In the genomic region with DNA sequence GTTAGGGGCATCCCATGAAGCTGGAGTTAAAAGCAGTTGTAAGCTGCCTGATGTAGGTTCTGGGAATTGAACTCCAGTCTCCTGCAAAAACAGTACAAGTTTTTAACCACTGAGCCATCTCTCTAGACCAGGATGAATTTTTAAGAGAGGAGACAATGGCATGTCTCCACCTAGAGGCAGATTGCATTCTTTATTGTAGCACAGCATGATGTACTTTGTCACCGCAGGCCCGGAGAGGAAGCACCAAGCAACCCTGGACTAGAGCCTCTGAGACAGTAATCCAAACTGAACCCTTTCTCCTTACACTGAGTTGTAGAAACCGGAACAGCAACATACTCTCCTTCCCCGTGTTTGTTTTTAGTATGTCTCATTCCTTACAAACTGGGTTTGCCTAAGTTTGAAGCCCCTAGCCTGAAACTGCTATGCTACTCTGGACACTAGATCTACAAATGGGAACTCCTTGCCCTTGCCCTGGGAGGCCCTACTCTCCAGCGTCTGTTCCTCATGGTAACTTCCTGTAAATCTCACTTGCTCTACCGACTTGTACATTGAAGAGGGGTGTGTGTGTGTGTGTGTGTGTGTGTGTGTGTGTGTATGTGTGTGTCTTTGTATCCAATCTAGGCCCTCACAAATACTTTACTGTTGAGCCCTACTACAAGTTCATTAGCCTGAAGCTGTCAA, we compare ENCODE assay signal across 23 mouse cellular contexts. TPM values are rescaled to one million over a fixed set of nuclear protein-coding genes. Genes with fewer than 3 reads are reported as not detected.
DNase-seq lines count a peak whose midpoint lies in the region; ATAC-seq and TF ChIP-seq lines count a peak whose summit lies in the region.
"Had no signal": no experiment of that assay in that cellular context is flagged by ENCODE, and none has a peak within 500 bp of the region (broad histone marks: within the 10 kb centered on the region; RNA-seq: fewer than 3 reads in every experiment).

No protein-coding gene starts in this region.

- no peak overlapping the region for H3K9ac ChIP-seq in liver, adult 2 months (ENCODE audit: low read depth, low read length)
- H3K9ac ChIP-seq in liver, embryonic 12.5 days, result no peak overlapping the region
- no peak overlapping the region for H3K9ac ChIP-seq in ES-Bruce4 (ENCODE audit: low read depth, poor library complexity, severe bottlenecking)
- no peak overlapping the region for H3K9ac ChIP-seq in midbrain, embryonic 13.5 days (replicated peaks)
- H3K9ac ChIP-seq: intestine, embryonic 15.5 days; liver, embryonic 15.5 days had no signal

- no peak for TF ChIP-seq EP300 in ES-Bruce4 (IDR thresholded peaks at IDR 0.05; ENCODE audit: insufficient read depth, low read depth, low read length)

- no peak for TF ChIP-seq POLR2A in liver, adult 2 months (IDR thresholded peaks at IDR 0.05; ENCODE audit: extremely low read depth, insufficient read depth, low read length)
- TF ChIP-seq POLR2A in ES-Bruce4 (IDR thresholded peaks at IDR 0.05; ENCODE audit: insufficient read depth, low read length), result no peak

- WGBS in liver, adult 2 months, result 75% methylated on average over 6 of the region's 6 CpGs
- 50% methylated on average over 6 of the region's 6 CpGs for WGBS in liver, embryonic 12.5 days (ENCODE audit: insufficient replicate concordance)
- 85% methylated on average over 6 of the region's 6 CpGs for WGBS in midbrain, embryonic 13.5 days

- 0 out of 2 replicates have a peak, but pooled peaks cover 2% of the 10 kb centered on the region for H3K4me1 ChIP-seq in liver, adult 2 months (ENCODE audit: control insufficient read depth, insufficient read depth, low read length)
- peaks cover 9% of the 10 kb centered on the region for H3K4me1 ChIP-seq in liver, embryonic 12.5 days
- no peaks in the 10 kb centered on the region for H3K4me1 ChIP-seq in ES-Bruce4 (ENCODE audit: control insufficient read depth, insufficient read depth, low read length)
- peaks cover 15% of the 10 kb centered on the region for H3K4me1 ChIP-seq in G1E (ENCODE audit: insufficient read depth, low read depth, low read length)
- H3K4me1 ChIP-seq in midbrain, embryonic 13.5 days (replicated peaks), result no peaks in the 10 kb centered on the region
- H3K4me1 ChIP-seq: forebrain, embryonic 10.5 days; hindbrain, embryonic 10.5 days; intestine, embryonic 15.5 days; limb, embryonic 10.5 days had no signal

- TF ChIP-seq CTCF in liver, adult 2 months (IDR thresholded peaks at IDR 0.05; ENCODE audit: low read depth, low read length), result 0 out of 2 replicates have a peak, but pooled peaks have one; percentile 1
- TF ChIP-seq CTCF in ES-Bruce4 (IDR thresholded peaks at IDR 0.05; ENCODE audit: low read depth, low read length) (no peak), G1E (IDR thresholded peaks at IDR 0.05; ENCODE audit: low read depth, low read length) (no peak)

- no peaks in the 10 kb centered on the region for H3K9me3 ChIP-seq in liver, embryonic 12.5 days (replicated peaks)
- 0 out of 2 replicates have a peak, but pooled peaks cover 3% of the 10 kb centered on the region for H3K9me3 ChIP-seq in ES-Bruce4 (replicated peaks; ENCODE audit: control insufficient read depth, insufficient read depth, low read length, poor library complexity, severe bottlenecking)
- H3K9me3 ChIP-seq in G1E (replicated peaks), result no peaks in the 10 kb centered on the region
- H3K9me3 ChIP-seq in midbrain, embryonic 13.5 days, result no peaks in the 10 kb centered on the region
- H3K9me3 ChIP-seq: forebrain, embryonic 10.5 days; hindbrain, embryonic 10.5 days; intestine, embryonic 15.5 days; limb, embryonic 10.5 days; liver, embryonic 15.5 days had no signal

- H3K27me3 ChIP-seq in liver, adult 2 months (ENCODE audit: control insufficient read depth, insufficient read depth, low read length), result no peaks in the 10 kb centered on the region
- H3K27me3 ChIP-seq in liver, embryonic 12.5 days (replicated peaks), result no peaks in the 10 kb centered on the region
- H3K27me3 ChIP-seq in ES-Bruce4 (ENCODE audit: control insufficient read depth, insufficient read depth, low read length, poor library complexity, severe bottlenecking) (no peaks in the 10 kb centered on the region), G1E (ENCODE audit: insufficient read depth, low read length) (no peaks in the 10 kb centered on the region)
- H3K27me3 ChIP-seq in midbrain, embryonic 13.5 days, result no peaks in the 10 kb centered on the region
- H3K27me3 ChIP-seq: intestine, embryonic 15.5 days; liver, embryonic 15.5 days had no signal

- H3K4me2 ChIP-seq in liver, embryonic 12.5 days, result no peak overlapping the region
- H3K4me2 ChIP-seq in midbrain, embryonic 13.5 days (replicated peaks), result no peak overlapping the region
- H3K4me2 ChIP-seq: intestine, embryonic 15.5 days; liver, embryonic 15.5 days had no signal

- H3K36me3 ChIP-seq in liver, adult 2 months (ENCODE audit: control insufficient read depth, insufficient read depth, low read length), result no peaks in the 10 kb centered on the region
- H3K36me3 ChIP-seq in liver, embryonic 12.5 days, result no peaks in the 10 kb centered on the region
- H3K36me3 ChIP-seq in ES-Bruce4 (ENCODE audit: control insufficient read depth, insufficient read depth, low read length, poor library complexity, severe bottlenecking) (no peaks in the 10 kb centered on the region), G1E (replicated peaks) (peaks cover 3% of the 10 kb centered on the region)
- no peaks in the 10 kb centered on the region for H3K36me3 ChIP-seq in midbrain, embryonic 13.5 days
- H3K36me3 ChIP-seq: forebrain, embryonic 10.5 days; hindbrain, embryonic 10.5 days; intestine, embryonic 15.5 days; limb, embryonic 10.5 days; liver, embryonic 15.5 days had no signal

- H3K27ac ChIP-seq in liver, adult 2 months (replicated peaks; ENCODE audit: insufficient read depth, low read depth, low read length), result no peak overlapping the region
- no peak overlapping the region for H3K27ac ChIP-seq in liver, embryonic 12.5 days
- H3K27ac ChIP-seq in ES-Bruce4 (ENCODE audit: insufficient read depth, low read length), result peak overlapping the region; percentile 64
- H3K27ac ChIP-seq in midbrain, embryonic 13.5 days, result no peak overlapping the region
- H3K27ac ChIP-seq: forebrain, embryonic 10.5 days; hindbrain, embryonic 10.5 days; intestine, embryonic 15.5 days; limb, embryonic 10.5 days; liver, embryonic 15.5 days had no signal

- H3K4me3 ChIP-seq in liver, adult 2 months (ENCODE audit: insufficient read depth, low read depth, low read length), result no peak overlapping the region
- no peak overlapping the region for H3K4me3 ChIP-seq in liver, embryonic 12.5 days
- H3K4me3 ChIP-seq in ES-Bruce4 (ENCODE audit: low read depth, low read length), result no peak overlapping the region
- no peak overlapping the region for H3K4me3 ChIP-seq in G1E (ENCODE audit: low read depth, low read length)
- H3K4me3 ChIP-seq in midbrain, embryonic 13.5 days (replicated peaks), result no peak overlapping the region
- H3K4me3 ChIP-seq: forebrain, embryonic 10.5 days; hindbrain, embryonic 10.5 days; intestine, embryonic 15.5 days; limb, embryonic 10.5 days; liver, embryonic 15.5 days had no signal

- H3K79me2 ChIP-seq in liver, adult 2 months (ENCODE audit: control insufficient read depth, insufficient read depth, low read length), result no peaks in the 10 kb centered on the region

- no peak for ATAC-seq in liver, embryonic 12.5 days
- 0 out of 2 replicates have a peak, but pooled peaks have one; percentile 19 for ATAC-seq in G1E (ENCODE audit: extremely low read depth, insufficient number of reproducible peaks, low FRiP score, poor library complexity, severe bottlenecking)
- ATAC-seq in midbrain, embryonic 13.5 days, result no peak
- ATAC-seq: intestine, embryonic 15.5 days had no signal

- peak; percentile 32 for DNase-seq in liver, adult 2 months (ENCODE audit: extremely low read depth, low read depth, low spot score)
- DNase-seq in G1E (ENCODE audit: low spot score), result no peak
- peak; percentile 14 for DNase-seq in induced T-regulatory cell, adult 2 months (ENCODE audit: low read depth)
- no peak for DNase-seq in urinary bladder, adult 2 months (ENCODE audit: low spot score)
- no peak for DNase-seq in embryo, embryonic 10 days (ENCODE audit: low spot score)
- DNase-seq: cerebellum, adult 11 months; cerebellum, postnatal 36 days; right cerebral cortex, postnatal 25 days; thymus, postnatal 25 days had no signal

RNA-seq across cellular contexts. Expression of a gene that starts 13.4 kb away (rescaled TPM):
- total RNA-seq in liver, adult 2 months (2014; rRNA removed), result not detected in 2 replicates
- polyA plus RNA-seq in liver, adult 2 months (2012; rRNA removed), result not detected in 2 replicates
- polyA plus RNA-seq in liver, embryonic 12.5 days (2016; fragmentation: Nextera tagmentation; extraction: Ambion mirVana), result not detected in 2 replicates
- polyA plus RNA-seq in ES-Bruce4 (2011; ENCODE audit: insufficient read depth, insufficient read length, low read depth, missing spikeins), result 3.7 and 4.4 TPM in 2 replicates
- total RNA-seq in G1E (2014; fragmentation: Nextera tagmentation), result not detected in 2 replicates
- total RNA-seq in G1E (2017), result not detected in 2 replicates
- not detected in 2 replicates for polyA plus RNA-seq in G1E (2012)
- not detected in 2 replicates for polyA plus RNA-seq in midbrain, embryonic 13.5 days (2015; fragmentation: Nextera tagmentation; extraction: Ambion mirVana)
- not detected in 2 replicates for polyA plus RNA-seq in urinary bladder, adult 2 months (2012; rRNA removed)
- total RNA-seq: gastrocnemius, postnatal 4 days; midbrain, postnatal 0 days had no signal
- polyA plus RNA-seq: embryonic facial prominence, embryonic 14.5 days; forebrain, embryonic 10.5 days; heart, embryonic 14.5 days; hindbrain, embryonic 10.5 days; intestine, embryonic 15.5 days; large intestine, adult 2 months; limb, embryonic 10.5 days; liver, embryonic 15.5 days; midbrain, postnatal 0 days; neural tube, embryonic 11.5 days had no signal

RNA-seq across cellular contexts. Expression of a gene that starts 46.4 kb away (rescaled TPM):
- total RNA-seq in liver, adult 2 months (2014; rRNA removed), result 30.4 and 37.8 TPM in 2 replicates
- polyA plus RNA-seq in liver, adult 2 months (2012; rRNA removed), result 1.6 and 1.8 TPM in 2 replicates
- 50.7 and 51.1 TPM in 2 replicates for polyA plus RNA-seq in liver, embryonic 12.5 days (2016; fragmentation: Nextera tagmentation; extraction: Ambion mirVana)
- polyA plus RNA-seq in ES-Bruce4 (2011; ENCODE audit: insufficient read depth, insufficient read length, low read depth, missing spikeins) (180 and 188 TPM in 2 replicates), G1E (2012) (6.9 and 11.4 TPM in 2 replicates)
- total RNA-seq in G1E (2014; fragmentation: Nextera tagmentation) (153 and 165 TPM in 2 replicates), G1E (2017) (134 and 160 TPM in 2 replicates)
- 113 and 116 TPM in 2 replicates for polyA plus RNA-seq in midbrain, embryonic 13.5 days (2015; fragmentation: Nextera tagmentation; extraction: Ambion mirVana)
- polyA plus RNA-seq in urinary bladder, adult 2 months (2012; rRNA removed), result 36.1 and 39.1 TPM in 2 replicates

RNA-seq across cellular contexts. Expression of a gene that starts 56.2 kb away (rescaled TPM):
- not detected in 2 replicates for total RNA-seq in liver, adult 2 months (2014; rRNA removed)
- polyA plus RNA-seq in liver, adult 2 months (2012; rRNA removed), result not detected in 2 replicates
- polyA plus RNA-seq in liver, embryonic 12.5 days (2016; fragmentation: Nextera tagmentation; extraction: Ambion mirVana), result not detected in 2 replicates
- not detected in 2 replicates for polyA plus RNA-seq in ES-Bruce4 (2011; ENCODE audit: insufficient read depth, insufficient read length, low read depth, missing spikeins)
- not detected in 2 replicates for total RNA-seq in G1E (2014; fragmentation: Nextera tagmentation)
- not detected in 2 replicates for total RNA-seq in G1E (2017)
- not detected in 2 replicates for polyA plus RNA-seq in G1E (2012)
- not detected in 2 replicates for polyA plus RNA-seq in midbrain, embryonic 13.5 days (2015; fragmentation: Nextera tagmentation; extraction: Ambion mirVana)
- polyA plus RNA-seq in urinary bladder, adult 2 months (2012; rRNA removed), result not detected in 2 replicates
- total RNA-seq: gastrocnemius, postnatal 4 days; midbrain, postnatal 0 days had no signal
- polyA plus RNA-seq: embryonic facial prominence, embryonic 14.5 days; forebrain, embryonic 10.5 days; heart, embryonic 14.5 days; hindbrain, embryonic 10.5 days; intestine, embryonic 15.5 days; large intestine, adult 2 months; limb, embryonic 10.5 days; liver, embryonic 15.5 days; midbrain, postnatal 0 days; neural tube, embryonic 11.5 days had no signal

Comparison
In these comparisons a context has a peak if more than half of its experiments do, and no peak if none do; other contexts are left out.
1. DNase-seq: peak in liver, adult 2 months (single experiment) and induced T-regulatory cell, adult 2 months (single experiment); none in G1E (single experiment), urinary bladder, adult 2 months (single experiment) and embryo, embryonic 10 days (single experiment).